Mouse (Mus musculus): Measurements from ENCODE around the gene Pigr.
A peak's percentile ranks its signal among the peaks of the same experiment; 100 is the strongest.

Pigr gene

DNA sequence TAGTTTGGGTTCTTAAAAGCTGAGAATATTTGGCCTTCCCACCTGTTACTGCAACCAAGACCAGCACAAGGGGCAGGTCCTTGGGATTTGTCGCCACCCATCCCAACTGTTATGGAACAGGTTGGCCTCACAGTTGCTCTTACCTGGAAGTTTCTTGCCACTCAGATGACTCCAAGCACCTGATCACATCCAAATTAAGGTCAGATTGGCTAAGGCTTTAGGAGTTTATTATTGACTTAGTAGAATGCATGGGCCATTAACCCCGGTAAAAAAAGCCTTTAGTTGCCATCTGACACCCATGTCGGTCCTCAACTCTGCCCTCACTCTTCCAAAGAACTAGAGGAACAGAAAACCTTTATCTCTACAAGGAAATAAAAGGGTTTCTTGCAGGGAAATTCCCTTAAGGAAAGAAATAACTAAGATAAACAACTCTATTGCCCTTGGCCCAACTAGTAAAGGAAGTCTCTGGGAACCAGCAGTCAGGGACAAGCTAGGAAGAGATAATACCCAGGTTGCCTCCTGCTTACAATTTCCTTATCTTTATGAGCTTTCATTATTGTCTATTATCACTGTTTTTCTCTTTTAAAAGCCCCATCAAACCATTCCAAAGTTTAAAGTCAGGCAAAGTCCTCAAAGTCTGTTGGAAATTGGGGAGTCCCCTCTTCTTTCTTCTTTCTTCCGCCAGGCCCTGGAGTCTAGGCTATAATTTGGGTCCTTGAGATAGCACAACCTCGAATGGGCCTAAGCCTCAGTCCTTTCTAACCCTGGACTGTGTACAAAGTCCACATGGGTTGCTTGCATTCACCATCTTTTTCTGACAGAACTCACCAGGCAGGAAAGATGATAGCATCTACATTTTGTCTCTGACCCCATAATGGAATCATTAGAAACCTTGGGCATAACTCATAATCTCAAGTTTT is 6.0 kb downstream of the Pigr start:
- no peak for DNase-seq

DNA sequence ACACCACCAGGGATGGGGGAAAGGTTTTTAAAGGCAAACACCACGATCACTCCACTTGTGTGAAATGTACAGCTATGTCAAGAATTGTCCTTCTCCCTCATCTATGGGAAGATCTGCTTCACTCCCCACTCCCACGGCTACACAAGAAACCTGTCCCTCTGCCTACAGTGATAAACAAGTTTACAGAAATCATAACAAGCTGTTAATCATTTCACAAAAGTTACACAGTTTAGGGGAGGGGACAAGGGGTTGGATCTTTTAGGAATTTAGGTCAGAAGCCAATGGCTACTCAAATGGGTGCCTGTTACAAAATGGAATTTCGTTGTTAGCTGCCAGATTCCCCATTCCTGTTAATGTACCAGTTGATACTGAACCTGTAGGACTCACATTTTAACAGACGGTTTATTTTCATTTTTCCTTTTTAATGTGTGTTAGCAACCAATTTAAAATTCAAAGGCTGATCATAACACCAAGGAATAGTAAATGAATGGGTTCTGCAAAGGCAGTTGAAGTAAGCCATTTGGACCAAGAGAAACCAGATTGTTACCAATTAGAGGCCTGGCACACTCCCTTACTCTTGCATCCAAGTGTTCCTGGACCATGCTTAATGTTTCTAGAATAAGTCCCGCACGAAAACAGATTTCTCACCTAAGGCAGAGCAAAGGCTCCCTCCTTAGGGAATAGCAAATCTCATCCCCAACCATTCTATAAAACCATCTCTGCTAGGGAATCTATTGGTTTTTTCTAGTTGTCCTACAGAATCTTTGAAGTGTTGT is 8.9 kb downstream of the Pigr start:
- DNase-seq, result peak; percentile 36

DNA sequence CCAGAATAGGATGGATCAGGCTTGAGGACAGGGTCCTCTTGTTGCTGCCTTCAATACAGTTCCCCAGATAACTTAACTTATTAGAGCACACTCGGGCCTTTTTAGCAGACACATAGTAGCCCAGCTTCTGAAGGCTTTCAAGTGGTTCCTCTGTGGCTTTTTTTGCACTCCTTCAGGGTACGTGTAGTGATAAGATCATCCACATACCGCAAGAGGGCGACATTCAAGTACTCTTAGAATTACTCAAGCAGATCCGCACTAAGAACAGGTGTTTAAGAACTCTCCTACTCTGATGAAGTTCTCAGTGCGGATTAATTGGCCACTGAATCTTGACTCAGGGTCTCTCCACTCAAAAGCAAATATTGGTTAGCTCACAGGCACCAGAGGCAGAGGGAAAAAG is 11.8 kb downstream of the Pigr start:
- DNase-seq, result no peak

DNA sequence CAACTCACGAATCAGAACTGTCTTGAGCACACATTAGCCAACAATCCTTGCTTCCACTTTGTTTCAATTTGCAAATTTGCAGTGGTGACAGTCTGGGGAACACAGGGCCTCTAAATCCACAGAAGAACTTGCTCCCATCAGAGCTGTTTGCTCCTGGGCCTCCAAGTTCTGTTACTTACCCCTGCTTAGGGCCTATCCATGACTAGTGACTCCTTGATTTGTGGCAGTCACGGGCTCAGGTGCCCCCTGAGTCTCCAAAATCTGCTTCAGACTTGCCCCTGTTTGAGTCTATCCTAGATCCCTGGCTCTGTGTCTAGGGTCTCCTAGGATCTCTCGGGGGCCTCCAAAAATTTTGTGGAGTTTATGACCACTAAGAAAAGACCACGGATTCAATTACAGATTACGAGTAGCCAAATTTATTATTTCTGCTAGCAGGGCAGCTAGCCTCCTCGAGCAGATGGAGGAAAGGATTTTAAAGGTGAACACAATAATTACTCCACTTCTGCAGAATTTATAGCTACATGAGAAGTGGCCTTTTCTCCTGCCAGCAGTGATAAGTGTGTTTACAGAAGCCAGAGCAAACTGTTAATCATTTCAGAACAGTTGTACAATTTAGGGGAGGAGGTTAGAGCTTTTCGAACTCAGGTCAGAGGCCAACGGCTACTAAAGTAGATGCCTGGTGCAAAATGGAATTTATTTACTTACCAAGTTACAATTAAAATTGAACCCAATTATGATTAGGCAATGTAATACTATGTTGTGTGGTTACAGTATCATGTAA is 14.3 kb downstream of the Pigr start:
- DNase-seq, result no peak

DNA sequence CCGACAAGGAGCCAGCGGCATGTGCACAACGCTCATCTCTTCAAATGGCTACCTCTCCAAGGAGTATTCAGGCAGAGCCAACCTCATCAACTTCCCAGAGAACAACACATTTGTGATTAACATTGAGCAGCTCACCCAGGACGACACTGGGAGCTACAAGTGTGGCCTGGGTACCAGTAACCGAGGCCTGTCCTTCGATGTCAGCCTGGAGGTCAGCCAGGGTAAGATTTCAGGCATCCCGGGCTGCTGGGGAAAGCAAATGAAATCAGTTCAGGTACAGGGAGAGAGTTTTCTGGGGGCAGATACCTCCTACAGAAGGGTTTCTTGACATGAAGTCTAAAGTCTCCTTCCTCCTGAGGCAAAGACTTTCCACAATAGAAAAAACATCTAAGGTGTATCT is 15.1 kb downstream of the Pigr start:
- no peak for DNase-seq

DNA sequence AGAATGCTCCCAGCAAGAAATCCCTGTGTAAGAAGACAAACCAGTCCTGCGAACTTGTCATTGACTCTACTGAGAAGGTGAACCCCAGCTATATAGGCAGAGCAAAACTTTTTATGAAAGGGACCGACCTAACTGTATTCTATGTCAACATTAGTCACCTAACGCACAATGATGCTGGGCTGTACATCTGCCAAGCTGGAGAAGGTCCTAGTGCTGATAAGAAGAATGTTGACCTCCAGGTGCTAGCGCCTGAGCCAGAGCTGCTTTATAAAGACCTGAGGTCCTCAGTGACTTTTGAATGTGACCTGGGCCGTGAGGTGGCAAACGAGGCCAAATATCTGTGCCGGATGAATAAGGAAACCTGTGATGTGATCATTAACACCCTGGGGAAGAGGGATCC is 18.0 kb downstream of the Pigr start:
- DNase-seq, result no peak

DNA sequence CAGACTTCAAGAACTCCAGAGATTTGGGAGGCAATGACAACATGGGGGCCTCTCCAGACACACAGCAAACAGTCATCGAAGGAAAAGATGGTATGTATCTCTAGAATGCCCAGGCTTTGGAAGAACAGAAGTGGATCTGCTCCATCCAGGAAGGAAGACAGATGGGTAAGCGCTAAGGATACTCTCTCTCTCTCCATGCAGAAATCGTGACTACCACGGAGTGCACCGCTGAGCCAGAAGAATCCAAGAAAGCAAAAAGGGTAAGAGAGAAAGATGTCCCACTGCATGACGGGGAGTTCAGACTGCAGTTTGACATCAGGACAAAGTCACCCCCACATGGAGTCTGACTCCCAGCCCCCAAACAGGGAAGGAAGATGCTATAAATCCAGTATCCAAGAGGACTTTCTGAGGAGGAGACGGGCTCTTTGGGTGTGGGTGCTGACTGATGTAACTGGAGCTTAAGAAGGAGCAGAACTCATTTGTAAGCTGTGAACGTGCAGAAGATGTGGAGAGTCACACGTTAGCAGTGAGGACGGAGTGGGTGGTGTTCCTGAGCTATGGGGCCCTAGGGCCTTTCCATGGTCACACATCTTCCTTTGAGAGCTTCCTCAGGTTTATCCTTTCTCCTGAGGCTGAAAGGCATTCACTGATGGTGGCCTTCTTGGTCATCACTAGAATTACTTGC is 23.2 kb downstream of the Pigr start:
- DNase-seq, result no peak

DNA sequence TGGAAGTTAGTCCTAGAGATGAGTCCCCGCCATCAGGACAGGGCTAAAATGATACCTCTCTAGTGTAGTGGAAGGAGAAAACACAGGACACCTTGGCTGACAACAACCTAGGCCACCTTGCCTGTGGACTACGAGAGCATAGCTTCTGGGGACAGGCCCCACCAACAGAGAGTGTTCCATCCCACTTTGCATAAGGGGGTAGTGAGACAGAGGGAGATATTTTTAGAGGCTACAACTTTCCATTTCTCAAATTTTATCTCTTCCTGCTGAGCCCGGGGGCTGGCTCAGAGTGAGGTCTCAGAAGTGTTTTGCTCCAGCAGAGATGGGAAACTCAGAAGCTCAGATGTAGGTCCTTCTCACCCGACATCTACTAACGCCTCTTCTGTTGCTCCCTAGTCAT is 23.9 kb downstream of the Pigr start:
- no peak for DNase-seq

DNA sequence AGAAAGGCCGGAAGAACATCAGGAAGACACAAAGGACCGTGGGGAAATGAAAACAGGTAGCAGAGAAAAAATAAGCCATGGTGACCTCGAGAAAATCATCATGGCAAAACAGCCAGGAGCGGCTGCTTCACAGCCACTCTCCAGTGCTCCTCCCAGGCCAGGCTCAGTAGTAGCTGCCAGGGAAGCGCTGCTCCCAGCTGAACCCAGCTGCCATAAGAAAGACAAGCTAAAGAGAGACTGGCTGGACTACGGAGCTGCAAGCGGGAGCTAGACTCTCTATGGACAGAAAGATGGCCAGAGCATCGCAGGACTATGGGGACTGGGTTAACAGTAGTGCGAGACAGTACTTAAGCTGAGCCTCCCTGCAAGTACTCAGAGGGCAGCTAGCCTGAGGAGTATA is 28.3 kb downstream of the Pigr start:
- no peak for DNase-seq

DNA sequence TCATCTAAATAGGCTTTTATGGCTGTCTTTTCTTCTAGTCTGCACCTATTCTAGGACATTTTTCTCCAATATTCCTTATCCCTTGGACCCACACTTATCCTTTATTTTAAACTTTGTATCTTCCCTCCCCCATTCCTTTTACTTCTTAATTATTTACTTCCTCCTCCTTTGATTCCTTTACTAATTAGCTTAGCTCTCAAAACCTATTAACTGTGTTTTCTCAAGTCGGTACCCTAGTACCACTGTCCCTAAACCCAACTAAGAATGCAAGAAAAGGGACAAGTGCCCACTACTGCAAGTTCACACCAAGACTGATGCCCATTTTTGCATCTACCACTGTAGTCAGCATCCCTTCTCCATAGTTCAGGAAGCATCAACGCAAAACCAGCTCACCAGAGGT is 29.2 kb downstream of the Pigr start:
- no peak for DNase-seq

DNA sequence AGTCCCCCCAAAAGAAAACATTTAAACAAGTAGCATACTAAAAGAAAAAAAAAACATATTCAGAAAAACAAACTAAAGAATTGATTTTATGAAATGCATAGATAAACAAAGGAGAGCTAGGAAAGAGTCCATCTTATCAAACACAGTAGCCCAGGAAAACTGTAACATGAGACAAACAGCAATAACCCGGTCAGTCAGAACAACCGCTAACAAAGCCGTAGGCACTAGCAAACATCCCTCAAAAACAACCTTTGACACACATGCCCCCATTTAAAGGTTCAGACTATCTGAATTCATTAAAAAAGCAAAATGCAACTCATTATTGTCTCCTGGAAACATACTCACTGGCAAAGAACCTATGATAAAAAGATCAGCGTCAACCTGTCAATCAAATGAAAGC is 31.0 kb downstream of the Pigr start:
- no peak for DNase-seq

DNA sequence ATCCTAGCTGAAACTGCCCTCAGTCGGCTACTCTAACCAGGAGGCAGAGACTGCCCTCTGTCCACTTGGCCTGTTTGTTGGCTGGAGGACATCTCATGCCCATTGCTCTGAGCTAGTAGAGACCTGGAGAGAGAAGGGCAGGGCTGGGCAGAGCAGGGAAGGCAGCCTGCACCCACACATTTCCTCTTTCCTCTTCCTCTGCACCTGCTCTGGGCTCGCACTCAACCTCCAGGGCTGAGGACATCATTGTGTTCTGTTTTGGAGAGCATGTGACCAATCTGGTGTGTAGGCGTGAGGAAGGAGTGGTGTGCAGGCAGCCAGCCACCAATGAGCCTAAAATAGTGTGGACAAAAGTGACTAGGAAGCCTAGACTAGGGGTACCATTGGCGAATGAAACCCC is 37.8 kb downstream of the Pigr start:
- DNase-seq, result peak; percentile 14

DNA sequence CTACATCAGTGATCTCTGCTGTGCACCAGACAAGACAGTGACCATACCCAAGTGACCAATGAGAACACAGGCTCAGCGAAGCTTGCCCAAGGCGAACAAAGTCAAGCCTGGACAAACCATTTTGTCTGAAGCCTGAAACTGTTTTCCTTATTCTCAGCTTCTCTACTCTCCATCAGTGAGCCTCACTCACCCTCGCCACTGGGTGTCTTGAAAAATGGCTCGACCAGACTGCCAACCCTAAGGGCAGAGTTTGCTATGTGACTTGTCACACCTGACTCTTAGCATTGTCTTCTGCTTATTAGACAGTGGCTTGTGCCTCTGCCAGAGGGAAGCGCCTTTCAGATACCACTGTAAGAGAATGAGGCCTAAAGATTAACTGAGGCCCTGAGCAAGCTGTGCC is 38.3 kb downstream of the Pigr start:
- DNase-seq, result no peak

DNA sequence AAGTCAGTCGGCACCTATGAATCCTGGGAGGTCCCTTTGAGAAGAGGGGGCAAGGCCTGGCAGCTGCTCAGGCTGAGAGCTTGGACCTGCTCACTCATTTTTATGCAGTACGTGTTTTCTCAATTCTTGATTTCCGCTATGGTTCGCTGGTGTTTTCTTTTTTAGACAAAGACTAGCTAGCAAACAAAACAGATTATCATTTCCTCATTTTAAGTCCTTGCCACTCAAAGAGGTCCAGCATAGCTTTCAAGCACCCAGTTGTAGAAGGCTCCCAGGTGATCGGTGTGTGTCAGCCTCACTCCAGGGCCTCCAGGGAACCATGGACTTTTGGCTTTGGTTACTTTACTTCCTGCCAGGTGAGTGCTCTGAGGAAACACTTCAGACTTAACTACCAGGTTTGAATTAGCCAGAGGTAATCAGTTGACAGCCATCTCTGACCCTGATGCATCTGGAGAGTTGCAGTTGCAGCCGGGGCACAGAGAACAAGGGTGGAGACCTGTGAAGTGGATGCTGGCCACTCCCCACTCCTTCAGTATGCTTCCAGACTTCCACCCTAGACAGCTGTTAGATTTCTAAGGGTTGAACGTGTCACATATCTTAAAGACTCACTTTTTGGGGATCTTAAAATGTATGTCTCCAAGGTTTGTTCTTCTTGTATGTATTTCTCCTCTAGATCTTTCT is 39.2 kb downstream of the Pigr start, which contains the start of gene Fcmr:
Gene Fcmr (plus strand): TSS at position 129 of the 681 bp plus-strand sequence.
- DNase-seq, result no peak

DNA sequence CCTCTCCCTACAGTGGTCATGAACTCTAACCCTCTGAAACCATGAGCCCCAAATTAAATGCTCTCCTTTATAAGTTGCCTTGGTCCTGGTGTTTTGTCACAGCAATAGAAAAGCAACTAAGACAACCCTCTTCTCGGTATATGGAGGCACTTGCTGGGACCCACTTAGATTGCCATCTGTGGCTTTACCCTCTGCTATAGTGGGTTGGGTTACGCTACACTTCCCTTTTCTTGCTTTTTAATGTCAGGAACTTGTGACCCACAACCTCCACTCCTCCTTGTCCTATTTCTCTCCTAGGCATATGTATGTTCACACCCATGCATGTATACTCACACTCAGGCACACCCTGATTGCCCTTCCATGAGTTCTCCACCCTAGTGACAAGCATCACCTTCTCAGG is 46.4 kb downstream of the Pigr start:
- DNase-seq, result no peak

DNA sequence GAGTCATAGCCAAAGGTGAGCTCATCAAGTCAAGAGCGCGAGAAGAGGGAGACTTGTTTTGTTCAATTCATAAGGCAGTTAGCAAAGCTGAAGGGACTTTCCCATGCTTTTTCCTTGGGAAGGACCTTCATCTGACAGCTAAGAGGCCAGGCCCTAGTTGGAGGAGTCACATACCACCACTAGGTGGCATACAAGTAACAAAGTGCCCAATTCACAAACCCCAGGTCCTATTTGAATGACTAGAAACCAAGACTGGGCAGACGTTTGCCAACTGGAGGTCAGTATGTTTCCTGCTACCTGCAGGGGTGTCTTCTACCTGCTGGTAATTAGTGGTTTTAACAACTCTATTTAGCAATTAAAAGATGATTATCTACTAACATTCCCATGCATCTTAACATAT is 48.7 kb downstream of the Pigr start:
- peak; percentile 33 for DNase-seq

DNA sequence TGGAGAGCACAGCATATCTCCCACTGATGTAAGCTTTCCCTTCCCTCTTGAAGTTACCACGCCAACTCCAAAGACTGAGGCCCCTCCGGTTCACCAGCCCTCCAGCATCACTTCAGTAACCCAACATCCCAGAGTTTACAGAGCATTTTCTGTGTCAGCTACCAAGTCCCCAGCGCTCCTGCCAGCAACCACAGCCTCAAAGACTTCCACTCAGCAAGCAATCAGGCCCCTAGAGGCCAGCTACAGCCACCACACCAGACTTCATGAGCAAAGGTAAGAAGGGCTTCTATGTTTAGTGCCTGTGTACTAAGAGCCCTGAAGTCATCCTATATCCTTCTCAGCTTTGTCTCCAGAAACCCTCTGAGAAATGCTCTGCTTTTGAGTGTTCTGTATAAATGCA is 49.4 kb downstream of the Pigr start:
- DNase-seq, result no peak

DNA sequence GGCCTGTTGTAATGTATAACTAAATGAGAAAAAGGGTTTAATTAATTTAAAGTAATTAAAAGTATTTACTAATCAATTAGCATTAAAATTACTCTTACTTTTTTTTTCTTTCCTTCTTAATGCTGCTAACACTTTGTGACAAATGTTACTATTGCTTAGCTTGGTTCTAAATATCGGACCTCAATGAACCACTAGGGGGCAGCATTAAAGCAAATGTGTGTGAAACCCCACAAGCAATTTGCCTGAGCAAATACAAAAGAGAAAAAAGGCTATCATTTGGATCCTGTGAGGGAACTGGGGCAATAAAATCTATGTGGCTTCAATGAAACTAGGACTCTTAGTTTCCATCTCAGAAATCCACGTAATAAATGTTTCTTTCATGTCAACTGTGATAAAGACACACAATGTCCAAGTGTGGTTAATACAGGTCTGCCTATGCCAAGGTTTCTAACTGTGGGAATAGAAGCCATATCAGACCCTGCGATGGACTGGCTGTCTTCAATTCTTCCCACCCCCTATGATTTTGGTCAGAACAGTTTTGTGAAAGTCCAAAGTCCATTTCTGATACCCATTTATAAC is 50.5 kb downstream of the Pigr start:
- DNase-seq, result peak; percentile 59

DNA sequence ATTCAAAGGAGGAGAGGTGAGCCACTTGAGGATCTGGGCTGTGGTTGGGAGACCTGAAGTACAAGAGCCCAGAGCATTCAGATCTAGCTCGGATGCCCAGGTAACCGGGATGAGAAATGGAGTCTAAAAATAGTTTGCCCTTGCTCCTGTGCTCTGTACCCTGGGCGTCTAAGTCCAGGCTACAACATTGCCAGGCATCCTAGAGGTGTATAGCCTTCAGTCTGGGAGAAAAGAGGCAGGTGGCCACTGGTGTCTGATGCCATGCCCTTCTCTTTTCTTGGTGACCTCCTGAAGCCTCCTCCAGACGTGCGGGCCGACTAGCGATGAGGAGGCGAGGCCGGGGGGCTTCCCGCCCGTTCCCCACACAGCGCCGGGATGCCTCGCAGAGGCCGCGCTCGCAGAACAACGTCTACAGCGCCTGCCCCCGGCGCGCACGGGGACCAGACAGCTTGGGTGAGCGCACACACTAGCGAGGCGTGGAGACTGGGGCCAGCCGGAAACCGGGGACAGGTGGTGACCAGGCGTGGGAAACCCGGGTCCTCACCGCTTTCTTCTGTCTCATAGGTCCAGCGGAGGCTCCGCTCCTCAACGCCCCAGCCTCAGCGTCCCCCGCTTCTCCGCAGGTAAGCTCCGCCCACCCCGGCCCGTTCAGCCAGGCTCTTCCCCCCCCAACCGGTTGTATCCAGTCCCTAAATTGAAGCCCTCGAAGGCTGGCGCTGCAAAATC is 51.6 kb downstream of the Pigr start:
- no peak for DNase-seq

DNA sequence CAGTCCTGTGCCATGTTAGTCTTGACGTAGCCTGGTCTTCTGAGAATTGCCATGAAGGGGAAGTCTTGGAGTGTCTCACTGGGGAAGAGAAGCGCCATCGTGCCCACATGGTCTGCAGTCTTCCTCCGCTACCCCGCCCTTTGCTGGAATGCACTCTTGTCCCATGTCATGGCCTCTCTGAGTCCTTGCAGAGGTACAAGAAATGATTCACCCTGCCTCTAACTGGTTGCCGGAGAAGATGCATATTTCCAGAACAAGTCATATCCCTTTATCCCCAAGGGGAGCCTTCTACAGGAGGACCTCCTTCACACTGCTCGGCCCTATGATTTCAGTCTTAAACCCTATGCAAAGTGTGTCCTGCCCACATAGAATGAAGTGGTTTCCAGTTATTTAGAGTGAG is 53.4 kb downstream of the Pigr start:
- no peak for DNase-seq

DNA sequence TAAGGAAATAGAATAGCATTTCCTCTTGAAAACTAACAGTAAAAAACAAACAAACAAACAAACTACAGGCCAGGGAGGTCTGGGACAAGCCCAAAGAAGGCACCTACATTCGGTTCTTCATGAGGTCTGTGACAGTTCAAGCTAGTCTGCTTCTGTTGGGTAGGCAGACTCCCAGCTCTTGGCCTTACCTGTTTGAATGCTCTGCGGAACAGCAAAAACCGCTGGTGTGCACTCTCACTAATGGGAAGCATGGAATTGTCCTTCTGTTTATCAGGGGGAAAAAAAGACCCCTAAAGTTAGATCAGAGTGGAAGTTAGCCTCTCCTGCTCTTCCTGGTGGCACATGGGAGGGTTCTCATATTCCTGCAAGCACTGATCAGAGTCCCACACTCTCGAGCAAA is 56.7 kb downstream of the Pigr start:
- no peak for DNase-seq

All from cerebellum, adult 8-10 months (tissue).